Mouse (Mus musculus) kidney, adult 2 months (tissue): ENCODE data around the gene Tet1.

Experiments used
- CTCF ChIP-seq: fragments of 200-500 bp; conservative IDR thresholded peaks from 2 replicates; pipeline ENCODE4 v1.5.1; 2011; ENCODE audit warnings: low read depth, mild to moderate bottlenecking, control low read depth, low read length, moderate library complexity, mixed read lengths; ENCODE audit not compliant: insufficient read depth, insufficient read length
- POLR2A ChIP-seq: fragments of 200-500 bp; IDR thresholded peaks from one replicate; pipeline ENCODE4 v1.6.1; 2011; ENCODE audit warnings: low read depth, low read length, control low read depth

DNA sequence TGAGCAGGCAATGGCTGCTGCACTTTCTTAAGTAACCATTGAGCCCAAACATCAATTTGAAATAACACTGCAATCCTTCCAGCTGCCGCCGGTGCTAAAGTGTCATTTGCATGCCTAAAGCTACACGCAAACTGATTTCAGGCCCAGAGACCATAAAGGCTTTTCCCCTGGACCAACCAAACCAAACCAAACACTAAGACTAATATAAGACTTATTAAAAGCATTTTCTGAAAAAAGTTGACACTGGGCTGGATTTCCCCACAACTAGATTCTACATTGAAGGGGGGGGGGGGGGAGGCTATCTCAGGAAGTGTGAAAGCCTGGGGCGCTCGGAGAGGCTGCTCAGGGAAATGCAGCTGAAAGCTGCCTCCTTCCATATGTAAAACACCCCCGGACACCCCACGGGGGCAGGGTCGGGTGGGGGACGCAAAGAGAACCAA, 24.8 kb downstream of the Tet1 start:
- TF ChIP-seq CTCF: no peak
- no peak for TF ChIP-seq POLR2A
